Mouse (Mus musculus) neural tube, embryonic 15.5 days (tissue): Measurements from ENCODE around the gene Tmppe. TPM values are rescaled to one million over a fixed set of nuclear protein-coding genes. Genes with fewer than 3 reads are reported as not detected.
A peak's percentile ranks its signal among the peaks of the same experiment; 100 is the strongest.

ENCODE experiments used
- ATAC-seq: fragments of 200-750 bp; cut with Nextera tagmentation; 2 replicates; pipeline ENCODE4 v1.8.0; 2017; ENCODE audit warnings: mild to moderate bottlenecking, moderate TSS enrichment, moderate library complexity; ENCODE audit not compliant: low FRiP score
- H3K27ac ChIP-seq: fragments of 300-500 bp; sonication (generic); replicated peaks from 2 replicates; pipeline ENCODE4 v1.5.1; 2015; ENCODE audit warnings: mild to moderate bottlenecking, inconsistent platforms
- H3K27me3 ChIP-seq: fragments of 300-500 bp; sonication (generic); replicated peaks from 2 replicates; pipeline ENCODE4 v1.6.1; 2015; ENCODE audit warnings: inconsistent platforms
- H3K36me3 ChIP-seq: fragments of 300-500 bp; sonication (generic); 2 replicates; pipeline ENCODE4 v1.6.1; 2015; ENCODE audit warnings: inconsistent platforms
- H3K4me1 ChIP-seq: fragments of 300-500 bp; sonication (generic); 2 replicates; pipeline ENCODE4 v1.6.1; 2015; ENCODE audit warnings: inconsistent platforms
- H3K4me2 ChIP-seq: fragments of 300-500 bp; sonication (generic); 2 replicates; pipeline ENCODE4 v1.6.1; 2015; ENCODE audit warnings: inconsistent platforms, mild to moderate bottlenecking, moderate library complexity
- H3K4me3 ChIP-seq: fragments of 300-500 bp; sonication (generic); replicated peaks from 2 replicates; pipeline ENCODE4 v1.5.1; 2015; ENCODE audit warnings: mild to moderate bottlenecking, inconsistent platforms
- H3K9ac ChIP-seq: fragments of 300-500 bp; sonication (generic); replicated peaks from 2 replicates; pipeline ENCODE4 v1.6.1; 2015; ENCODE audit warnings: mild to moderate bottlenecking, inconsistent platforms
- H3K9me3 ChIP-seq: fragments of 300-500 bp; sonication (generic); replicated peaks from 2 replicates; pipeline ENCODE4 v1.6.1; 2016; ENCODE audit warnings: inconsistent platforms
- WGBS: fragments of 180-500 bp; shearing (Covaris S2); methylation state at CpG from one replicate; pipeline ENCODE4 v1.1.7; 2015; ENCODE audit warnings: mixed read lengths; 5-methylcytosine and 5-hydroxymethylcytosine counted together
- polyA plus RNA-seq: library from polyadenylated mRNA; unstranded; fragments of >200 nt; fragmentation: Nextera tagmentation; extraction: Ambion mirVana; gene quantifications from 2 replicates; pipeline ENCODE4 v1.2.1, GENCODE M21; 2015

Tmppe gene
- polyA plus RNA-seq, 1 experiment from 2014 or later = 8.8 TPM

DNA sequence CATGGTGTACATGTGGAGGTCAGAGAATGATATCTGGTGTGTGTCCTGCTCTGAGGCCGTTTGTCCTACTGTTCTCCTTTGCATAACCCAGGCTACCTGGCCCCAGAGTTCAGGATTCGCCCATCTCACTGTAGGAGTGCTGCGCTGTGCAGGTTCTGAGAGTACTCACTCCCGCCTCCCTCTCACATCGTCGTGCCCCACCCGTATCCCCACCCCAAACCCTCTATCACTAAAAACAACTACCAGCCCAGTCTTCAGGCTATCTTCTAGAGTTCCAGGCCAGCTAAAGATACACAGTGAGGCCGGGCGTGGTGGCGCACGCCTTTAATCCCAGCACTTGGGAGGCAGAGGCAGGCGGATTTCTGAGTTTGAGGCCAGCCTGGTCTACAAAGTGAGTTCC is 1.2 kb upstream of the Tmppe start:
- no peaks in the 10 kb centered on the region for H3K9me3 ChIP-seq
- H3K27me3 ChIP-seq = no peaks in the 10 kb centered on the region
- 93% methylated on average over 12 of the region's 12 CpGs for WGBS
- no peak overlapping the region for H3K4me2 ChIP-seq
- H3K9ac ChIP-seq = no peak overlapping the region
- H3K27ac ChIP-seq = no peak overlapping the region
- no peak overlapping the region for H3K4me3 ChIP-seq
- peaks cover 8% of the 10 kb centered on the region for H3K36me3 ChIP-seq
- ATAC-seq = no peak
- peaks cover 17% of the 10 kb centered on the region for H3K4me1 ChIP-seq

GRCm38 (mm10) chr9:114400588-114400948 is 337 bp upstream of the Tmppe start:
- Histone ChIP-seq H3K4me1 (peaks cover 17% of the 10 kb centered on the region), H3K9ac (peak overlapping the region; percentile 77), H3K36me3 (peaks cover 17% of the 10 kb centered on the region), H3K27ac (peak overlapping the region; percentile 92), H3K4me3 (peak overlapping the region; percentile 70), H3K9me3 (no peaks in the 10 kb centered on the region), H3K27me3 (no peaks in the 10 kb centered on the region), H3K4me2 (peak overlapping the region; percentile 76)
- no peak for ATAC-seq
- WGBS = 26% methylated on average over 5 of the region's 5 CpGs

- Histone ChIP-seq H3K4me1 (peaks cover 17% of the 10 kb centered on the region), H3K27me3 (no peaks in the 10 kb centered on the region), H3K36me3 (peaks cover 28% of the 10 kb centered on the region), H3K4me2 (peak overlapping the region; percentile 76), H3K4me3 (peak overlapping the region; percentile 70), H3K27ac (peak overlapping the region; percentile 92), H3K9me3 (no peaks in the 10 kb centered on the region), H3K9ac (peak overlapping the region; percentile 77)
- peak; percentile 48; the same call in 1 of the 2 replicates for ATAC-seq
- WGBS = 4% methylated on average over 16 of the region's 16 CpGs
Observed at GRCm38 (mm10) chr9:114401685-114402080, 778 bp downstream of the Tmppe start.

DNA sequence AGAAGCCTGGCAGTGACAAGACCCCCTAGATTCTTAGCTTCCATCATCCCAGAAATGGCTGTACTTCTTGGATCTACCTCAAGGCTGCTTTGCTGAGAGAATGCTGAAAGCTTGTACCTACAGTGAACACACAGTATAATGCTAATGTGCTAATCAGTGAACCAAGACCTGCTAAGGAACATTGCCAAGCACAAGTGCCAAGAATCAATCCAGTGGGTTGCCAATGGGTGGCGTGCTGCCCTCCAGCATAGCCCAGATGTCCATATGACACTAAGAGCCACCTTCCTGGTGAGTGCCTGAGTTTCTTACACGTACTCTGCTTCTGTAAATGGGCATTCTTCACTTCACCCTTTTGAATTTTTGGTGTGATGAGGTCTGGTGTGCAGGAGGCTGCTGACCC is 6.8 kb downstream of the Tmppe start:
- 79% methylated on average over 2 of the region's 2 CpGs for WGBS
- ATAC-seq = no peak
- Histone ChIP-seq H3K27ac (no peak overlapping the region), H3K36me3 (peaks cover 54% of the 10 kb centered on the region), H3K27me3 (no peaks in the 10 kb centered on the region), H3K4me2 (no peak overlapping the region), H3K4me3 (no peak overlapping the region), H3K9me3 (no peaks in the 10 kb centered on the region), H3K9ac (no peak overlapping the region), H3K4me1 (peaks cover under 1% of the 10 kb centered on the region; the same call in 1 of the 2 replicates)

DNA sequence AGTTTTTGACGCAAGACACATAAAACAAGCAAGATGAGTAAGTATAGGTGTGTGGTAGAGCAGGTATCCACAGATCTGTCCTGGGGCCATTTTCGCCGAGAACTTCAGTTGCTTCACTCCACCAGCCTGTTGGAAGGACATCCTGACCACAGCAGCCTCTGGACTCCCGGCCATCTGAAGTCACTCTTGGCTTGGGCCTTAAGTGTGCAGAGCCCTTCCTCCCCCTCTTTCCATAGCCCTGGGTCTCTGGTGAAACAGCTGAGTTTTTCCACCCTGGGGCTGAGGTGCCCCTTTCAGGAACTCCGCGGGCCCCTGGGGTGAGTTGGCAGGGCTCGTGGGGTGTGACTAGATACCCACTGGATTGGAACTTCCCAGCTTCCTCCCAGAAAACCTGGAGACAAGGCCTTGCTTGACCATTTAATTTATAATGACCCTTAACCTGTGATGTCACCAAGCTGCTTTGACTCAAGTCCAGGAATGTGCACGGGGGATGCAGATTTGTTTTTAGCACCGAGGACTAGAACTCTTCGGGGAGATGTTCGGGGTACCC is 9.5 kb downstream of the Tmppe start:
- Histone ChIP-seq H3K9me3 (no peaks in the 10 kb centered on the region), H3K27ac (no peak overlapping the region), H3K36me3 (peaks cover 39% of the 10 kb centered on the region), H3K9ac (no peak overlapping the region), H3K27me3 (no peaks in the 10 kb centered on the region), H3K4me1 (no peaks in the 10 kb centered on the region), H3K4me2 (no peak overlapping the region), H3K4me3 (no peak overlapping the region)
- 96% methylated on average over 11 of the region's 11 CpGs for WGBS
- ATAC-seq = no peak

DNA sequence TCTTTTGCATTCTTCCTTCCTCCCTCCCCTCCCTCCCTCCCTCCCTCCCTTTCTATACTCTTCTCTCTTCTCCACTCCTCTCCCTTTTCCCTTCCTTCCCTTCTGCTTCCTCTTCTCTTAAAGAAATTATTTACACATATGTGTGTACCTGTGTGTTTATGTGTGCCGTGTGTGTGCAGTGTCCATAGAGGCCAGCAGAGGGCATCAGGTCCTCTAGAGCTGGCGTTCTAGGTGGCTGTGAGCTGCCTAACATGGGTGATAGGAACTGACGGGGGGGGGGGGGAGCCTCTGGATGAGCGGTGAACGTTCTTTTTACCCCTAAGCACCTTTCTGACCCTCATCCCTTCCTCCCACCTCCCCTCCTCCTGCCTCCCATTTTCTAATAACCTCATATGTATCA is 10.4 kb downstream of the Tmppe start:
- H3K36me3 ChIP-seq = peaks cover 30% of the 10 kb centered on the region
- H3K4me2 ChIP-seq = no peak overlapping the region
- H3K27ac ChIP-seq = no peak overlapping the region
- no peak overlapping the region for H3K9ac ChIP-seq
- H3K9me3 ChIP-seq = no peaks in the 10 kb centered on the region
- WGBS = 85% methylated on average over 5 of the region's 5 CpGs
- no peak for ATAC-seq
- no peaks in the 10 kb centered on the region for H3K27me3 ChIP-seq
- H3K4me3 ChIP-seq = no peak overlapping the region
- no peaks in the 10 kb centered on the region for H3K4me1 ChIP-seq

DNA sequence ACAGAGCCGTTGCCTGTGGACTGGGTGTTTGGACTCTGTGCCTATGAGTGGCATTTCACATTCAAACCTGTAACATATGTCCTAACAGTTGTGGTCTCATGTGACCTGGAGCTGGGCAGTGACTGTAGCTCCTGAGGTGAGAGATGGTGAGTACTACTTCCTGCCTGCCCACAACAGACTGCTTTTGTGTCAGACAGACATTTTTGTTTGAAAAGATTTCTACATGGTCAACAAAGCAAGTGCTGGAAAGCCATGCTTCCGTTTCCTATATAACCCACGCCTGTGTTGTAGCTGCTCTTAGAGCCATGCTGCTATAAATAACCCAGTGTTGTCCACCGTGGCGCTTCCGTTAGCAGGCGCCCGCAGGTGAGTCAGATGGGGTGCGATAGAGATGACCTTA is 11.5 kb downstream of the Tmppe start:
- Histone ChIP-seq H3K4me1 (no peaks in the 10 kb centered on the region), H3K27ac (no peak overlapping the region), H3K4me3 (no peak overlapping the region), H3K9ac (no peak overlapping the region), H3K4me2 (no peak overlapping the region), H3K9me3 (no peaks in the 10 kb centered on the region), H3K27me3 (no peaks in the 10 kb centered on the region), H3K36me3 (peaks cover 26% of the 10 kb centered on the region)
- ATAC-seq = no peak
- WGBS = 95% methylated on average over 9 of the region's 9 CpGs

DNA sequence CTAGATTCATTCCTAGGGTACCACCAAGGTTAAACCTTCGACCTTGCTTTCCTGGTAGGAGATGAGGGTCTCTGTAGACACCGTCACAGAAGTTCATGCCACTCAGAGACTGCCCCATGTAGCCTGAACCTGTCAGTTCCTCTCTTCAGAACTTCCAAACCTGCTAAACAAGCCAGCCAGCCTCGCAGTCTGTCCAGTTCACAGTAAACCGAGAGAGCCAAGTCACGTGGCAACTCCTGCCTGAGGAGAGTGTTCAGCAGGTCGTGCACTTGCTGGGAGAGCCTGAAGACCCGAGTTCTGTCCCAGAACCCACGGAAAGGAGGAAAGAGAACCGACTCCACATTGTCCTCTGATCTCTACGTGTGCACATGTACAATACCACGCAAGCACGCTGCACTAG is 13.0 kb downstream of the Tmppe start:
- no peak overlapping the region for H3K27ac ChIP-seq
- H3K27me3 ChIP-seq = no peaks in the 10 kb centered on the region
- H3K4me2 ChIP-seq = no peak overlapping the region
- no peak overlapping the region for H3K9ac ChIP-seq
- H3K4me3 ChIP-seq = no peak overlapping the region
- ATAC-seq = no peak
- no peaks in the 10 kb centered on the region for H3K4me1 ChIP-seq
- WGBS = 91% methylated on average over 12 of the region's 12 CpGs
- no peaks in the 10 kb centered on the region for H3K9me3 ChIP-seq
- H3K36me3 ChIP-seq = peaks cover 13% of the 10 kb centered on the region

- Histone ChIP-seq H3K9me3 (no peaks in the 10 kb centered on the region), H3K27me3 (no peaks in the 10 kb centered on the region), H3K27ac (no peak overlapping the region), H3K4me3 (no peak overlapping the region), H3K4me2 (no peak overlapping the region), H3K36me3 (0 out of 2 replicates have a peak, but pooled peaks cover 4% of the 10 kb centered on the region), H3K4me1 (no peaks in the 10 kb centered on the region), H3K9ac (no peak overlapping the region)
- 23% methylated on average over 11 of the region's 11 CpGs for WGBS
- ATAC-seq = no peak
Observed at GRCm38 (mm10) chr9:114415701-114416100, 14.8 kb downstream of the Tmppe start.

GRCm38 (mm10) chr9:114416646-114417517 is 16.0 kb downstream of the Tmppe start:
- H3K27ac ChIP-seq = no peak overlapping the region
- H3K9me3 ChIP-seq = no peaks in the 10 kb centered on the region
- no peak overlapping the region for H3K9ac ChIP-seq
- no peaks in the 10 kb centered on the region for H3K4me1 ChIP-seq
- H3K4me3 ChIP-seq = no peak overlapping the region
- no peaks in the 10 kb centered on the region for H3K27me3 ChIP-seq
- ATAC-seq = no peak
- H3K4me2 ChIP-seq = no peak overlapping the region
- 92% methylated on average over 21 of the region's 21 CpGs for WGBS
- H3K36me3 ChIP-seq = no peaks in the 10 kb centered on the region

- ATAC-seq = no peak
- Histone ChIP-seq H3K27ac (no peak overlapping the region), H3K27me3 (no peaks in the 10 kb centered on the region), H3K4me2 (no peak overlapping the region), H3K4me1 (no peaks in the 10 kb centered on the region), H3K36me3 (no peaks in the 10 kb centered on the region), H3K9me3 (no peaks in the 10 kb centered on the region), H3K4me3 (no peak overlapping the region), H3K9ac (no peak overlapping the region)
- 75% methylated on average over 7 of the region's 7 CpGs for WGBS
Observed at GRCm38 (mm10) chr9:114418187-114418586, 17.3 kb downstream of the Tmppe start.

GRCm38 (mm10) chr9:114420443-114420842 is 19.5 kb downstream of the Tmppe start:
- H3K9me3 ChIP-seq = no peaks in the 10 kb centered on the region
- H3K4me3 ChIP-seq = no peak overlapping the region
- peaks cover 2% of the 10 kb centered on the region; the same call in 1 of the 2 replicates for H3K36me3 ChIP-seq
- 91% methylated on average over 8 of the region's 8 CpGs for WGBS
- no peak overlapping the region for H3K27ac ChIP-seq
- no peaks in the 10 kb centered on the region for H3K4me1 ChIP-seq
- no peak for ATAC-seq
- H3K27me3 ChIP-seq = no peaks in the 10 kb centered on the region
- H3K4me2 ChIP-seq = no peak overlapping the region
- no peak overlapping the region for H3K9ac ChIP-seq
